Mouse (Mus musculus) left cerebral cortex, adult 8-10 months (tissue): ENCODE results near the gene Yy2. TPM values are rescaled to one million over a fixed set of nuclear protein-coding genes. Genes with fewer than 3 reads are reported as not detected.

Experiments used
- DNase-seq, 2 experiments: peaks; one replicate each; pipeline ENCODE4 v3.0.0; 2022; ENCODE audit warnings: low spot score in 2 of 2
- total RNA-seq, 4 experiments: library from RNA; stranded (reverse); gene quantifications; 2 replicates each; pipeline ENCODE4 v1.2.4; 2022

Gene Yy2
- under 1 TPM in 2 of 4 experiments, not detected in 2; 0.85 to 0.93 TPM for total RNA-seq

DNA sequence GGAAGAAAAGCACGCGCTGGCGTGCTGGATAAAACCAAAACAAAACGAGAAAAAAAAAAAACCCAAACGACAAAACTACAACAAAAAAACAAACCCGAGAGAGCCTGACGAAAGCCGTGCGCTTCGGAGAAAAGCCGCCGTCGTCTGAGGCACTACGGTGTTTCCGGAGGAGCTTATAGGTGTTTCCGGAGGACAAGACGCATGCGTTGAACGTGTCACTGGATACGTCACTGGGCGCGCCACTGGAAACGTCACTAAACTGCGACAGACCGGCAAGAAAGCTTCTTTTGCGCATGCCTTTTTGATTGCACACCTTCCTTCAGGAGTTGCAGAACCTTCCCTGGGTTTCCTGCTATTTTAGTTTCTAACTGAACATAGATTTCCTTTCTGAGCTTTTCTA lies at the start of gene Yy2:
Gene Yy2 (minus strand): TSS at position 146 of the 400 bp plus-strand sequence.
- no peak for DNase-seq

DNA sequence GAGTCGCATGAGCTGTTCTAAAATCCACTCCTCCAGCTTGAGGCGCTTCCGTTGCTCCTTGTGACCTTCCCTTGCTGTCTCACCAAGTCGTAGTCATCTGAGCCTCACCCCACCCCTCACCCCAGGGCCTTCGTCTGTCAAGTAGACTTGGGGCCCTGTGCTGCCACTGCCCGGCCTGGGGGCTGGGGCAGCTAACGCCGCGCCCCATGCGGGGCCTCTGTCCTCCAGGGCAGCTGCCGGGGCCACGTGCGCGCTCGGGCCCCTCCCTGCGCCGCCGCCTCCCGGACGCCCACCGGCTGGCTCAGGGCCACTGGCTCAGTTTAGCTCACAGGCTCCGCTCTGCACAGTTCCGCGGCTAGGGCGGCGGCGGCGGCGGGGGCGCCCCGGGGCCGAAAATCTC lies 44.1 kb upstream of the Yy2 start:
- peak in 1 of 2 experiments; percentile 7 for DNase-seq

- no peak for DNase-seq
Observed at GRCm38 (mm10) chrX:157601450-157601849, 32.7 kb upstream of the Yy2 start.

DNA sequence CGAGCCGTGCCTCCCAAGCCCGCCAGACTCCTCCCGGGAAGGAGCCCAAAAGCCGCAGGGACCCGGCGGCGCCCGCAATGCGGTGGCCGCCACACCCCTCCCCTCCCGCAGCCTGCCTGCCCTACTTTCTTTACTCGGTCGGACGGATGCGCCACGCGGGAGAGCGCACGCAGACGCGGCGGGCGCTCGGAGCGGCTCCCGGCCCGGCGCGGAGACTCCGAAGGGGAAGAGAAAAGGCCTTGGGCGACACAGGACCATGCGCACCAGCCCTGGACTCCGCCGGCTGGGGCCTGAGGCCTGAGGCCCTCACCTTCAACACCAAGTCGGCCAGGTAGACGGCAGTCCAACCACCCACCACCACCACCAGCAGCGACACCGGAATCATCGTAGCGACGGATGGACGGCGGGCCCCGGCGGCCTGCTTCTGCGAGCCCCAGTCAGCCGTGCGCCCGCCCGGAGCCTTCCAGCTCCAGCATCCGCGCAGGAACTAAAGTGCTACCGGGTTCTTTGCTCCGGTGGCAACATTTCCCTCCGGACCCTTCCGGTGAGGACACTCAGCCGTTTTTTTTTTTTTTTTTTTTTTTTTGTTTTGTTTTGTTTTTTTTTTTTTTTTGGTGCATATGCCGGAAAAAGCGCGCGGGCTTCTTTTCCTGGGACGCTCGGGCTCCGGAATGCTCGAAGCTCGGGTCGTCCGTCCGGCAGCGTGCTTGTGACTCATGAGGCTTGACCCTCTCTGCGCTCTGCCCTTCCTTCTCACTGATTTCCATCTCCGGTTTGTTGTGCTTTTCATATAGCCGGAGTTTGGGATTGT lies 29.6 kb upstream of the Yy2 start, which contains the start of gene Mbtps2:
Gene Mbtps2 (minus strand): TSS at position 530 of the 811 bp plus-strand sequence.
- peak; percentile 39 to 52 for DNase-seq

DNA sequence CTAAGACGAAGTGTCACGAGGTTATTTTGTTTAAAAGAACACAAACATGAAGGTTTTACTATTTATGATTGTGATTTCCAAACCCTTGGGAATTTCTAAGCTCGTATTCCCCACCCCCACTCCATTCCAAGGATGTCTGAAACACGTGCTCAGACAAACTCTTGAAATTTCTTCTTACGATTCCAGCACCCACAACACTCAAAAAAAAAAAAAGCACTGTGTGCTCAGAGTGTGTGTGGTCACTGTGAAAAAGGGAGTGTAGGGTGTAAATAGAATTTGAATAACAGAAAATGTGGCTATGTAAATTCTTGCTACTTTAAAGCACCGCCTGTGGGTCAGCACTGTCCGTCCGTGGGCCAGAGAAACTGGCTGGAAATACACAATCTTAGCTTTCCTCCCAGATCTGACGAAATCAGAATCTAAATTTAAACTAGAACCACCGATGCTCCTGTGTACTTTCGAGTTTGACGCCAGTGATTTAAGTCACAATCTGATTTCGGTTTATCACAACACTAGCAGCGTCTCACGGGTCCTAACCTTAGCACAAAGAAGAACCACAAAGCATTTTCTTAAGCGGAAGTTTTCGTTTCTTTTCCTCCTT lies 28.9 kb upstream of the Yy2 start:
- no peak for DNase-seq

DNA sequence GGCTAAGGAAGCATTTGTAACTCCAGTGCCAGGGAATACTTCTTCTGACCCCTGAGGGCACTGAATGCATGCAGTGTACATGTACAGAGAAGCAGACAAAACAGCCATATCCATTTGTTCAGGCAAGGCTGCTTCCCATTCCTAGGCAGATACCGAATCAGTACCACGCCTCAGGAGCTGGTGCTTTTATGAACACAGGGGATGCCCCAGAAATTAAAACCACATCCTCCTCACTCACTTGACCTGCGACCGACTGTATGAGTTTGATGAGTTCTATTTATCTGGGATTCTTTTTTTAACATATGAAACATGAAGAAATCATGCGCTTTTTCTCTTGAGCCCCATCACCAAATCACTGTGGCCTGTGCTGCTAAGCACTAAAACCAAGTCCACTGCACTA lies 28.0 kb upstream of the Yy2 start:
- DNase-seq = no peak

- DNase-seq = no peak
Observed at GRCm38 (mm10) chrX:157595927-157596326, 27.1 kb upstream of the Yy2 start.

- no peak for DNase-seq
Observed at GRCm38 (mm10) chrX:157594606-157595005, 25.8 kb upstream of the Yy2 start.

DNA sequence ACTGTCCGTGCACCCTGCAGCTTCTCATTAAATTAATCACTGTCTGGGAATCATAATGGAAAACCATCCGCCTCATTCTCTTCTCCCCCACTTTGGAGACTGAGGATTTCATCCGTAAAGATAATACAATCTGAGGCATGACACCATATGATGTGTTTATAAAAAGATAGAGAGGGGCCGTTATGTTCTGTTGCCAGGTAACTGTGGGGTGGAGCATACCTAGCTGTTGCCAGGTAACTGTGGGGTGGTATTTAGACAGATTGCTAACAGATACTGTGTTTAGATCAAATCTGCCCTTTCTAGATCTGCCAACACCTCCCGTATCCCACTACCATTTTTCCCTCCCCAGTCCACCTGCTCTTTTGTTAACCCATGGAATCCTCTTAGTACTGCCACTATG lies 18.2 kb upstream of the Yy2 start:
- DNase-seq = no peak

- DNase-seq = no peak
Observed at GRCm38 (mm10) chrX:157586397-157586796, 17.6 kb upstream of the Yy2 start.

GRCm38 (mm10) chrX:157579108-157579614 lies 10.4 kb upstream of the Yy2 start:
- no peak for DNase-seq

GRCm38 (mm10) chrX:157574683-157575082 lies 5.9 kb upstream of the Yy2 start:
- DNase-seq = no peak

DNA sequence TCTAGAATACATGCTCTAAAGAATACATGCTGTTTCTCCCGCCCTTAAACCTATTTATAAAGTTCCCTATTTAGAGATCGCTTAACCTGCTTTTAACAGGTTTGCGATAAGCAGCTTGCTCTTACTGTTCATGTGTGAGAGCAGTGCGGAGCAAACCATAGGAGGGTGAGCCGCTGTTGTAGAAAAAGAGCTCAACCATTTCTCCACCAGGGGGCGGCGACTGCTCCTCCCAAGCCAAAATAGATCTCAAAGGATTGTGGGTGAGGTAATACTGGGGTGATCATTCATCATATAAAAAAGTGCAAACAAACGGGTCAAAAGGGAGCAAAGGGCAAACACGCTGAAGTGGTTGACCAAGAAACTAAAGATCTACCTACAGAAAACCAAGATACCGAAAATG lies 5.0 kb downstream of the Yy2 start:
- DNase-seq = no peak

DNA sequence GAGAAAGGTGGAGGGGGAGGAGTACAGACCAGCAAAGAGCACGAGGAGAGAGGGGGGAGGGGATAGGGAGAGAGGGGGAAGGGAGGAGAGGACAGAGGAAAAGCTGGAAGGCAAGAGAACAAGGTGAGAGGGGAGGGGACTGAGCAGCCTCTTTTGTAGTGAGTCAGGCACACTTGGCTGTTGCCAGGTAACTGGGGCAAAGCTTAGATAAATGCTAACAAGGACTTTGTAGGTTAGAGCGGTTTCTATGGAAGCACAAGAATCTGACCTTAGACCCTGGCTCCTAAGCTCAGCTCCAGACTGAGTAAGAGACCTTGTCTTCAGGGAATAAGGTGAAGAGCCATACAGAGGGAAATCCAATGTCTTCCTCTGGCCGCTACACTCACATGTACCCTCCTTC lies 21.7 kb downstream of the Yy2 start:
- no peak for DNase-seq

Other genes with a start within 250 kb of the Yy2 start
- under 1 TPM; 0.42 to 0.91 (median 0.64) TPM for gene Phex, start 153.7 kb downstream of the Yy2 start, total RNA-seq
- 10 to 100 TPM; 64.3 to 76.7 (median 73.3) TPM for gene Sms, start 76.7 kb downstream of the Yy2 start, total RNA-seq
- 10 to 100 TPM; 27.3 to 35.0 (median 28.6) TPM for gene Mbtps2, start 29.7 kb upstream of the Yy2 start, total RNA-seq
- not detected for gene Smpx, start 129.9 kb upstream of the Yy2 start, total RNA-seq
- under 1 TPM in 1 of 4 experiments, not detected in 3; 0.27 TPM for gene Klhl34, start 249.4 kb upstream of the Yy2 start, total RNA-seq